Mouse (Mus musculus): ENCODE measurements around the gene Csnk2b. TPM values are rescaled to one million over a fixed set of nuclear protein-coding genes. Genes with fewer than 3 reads are reported as not detected.

Csnk2b gene
- polyA plus RNA-seq, 1 experiment from 2014 or later = 361 TPM

DNA sequence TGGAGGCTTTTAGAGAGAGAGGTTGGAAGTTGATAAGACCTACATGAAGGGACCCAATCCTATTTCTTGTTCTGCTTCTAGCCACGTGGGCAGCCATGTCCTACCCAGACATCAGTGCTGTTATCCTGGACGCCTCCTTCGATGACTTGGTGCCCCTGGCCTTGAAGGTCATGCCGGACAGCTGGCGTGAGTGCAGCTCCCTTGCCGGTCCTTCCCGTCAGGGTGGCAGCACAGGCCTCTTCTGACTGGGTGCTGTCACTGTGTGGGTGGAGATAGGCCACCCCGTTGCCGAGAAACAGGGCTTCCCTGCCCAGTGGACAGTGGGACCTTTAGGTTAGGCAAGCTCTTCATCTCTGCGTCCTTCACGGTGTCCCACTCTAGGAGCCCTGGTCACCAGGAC, 20.7 kb downstream of the Csnk2b start:
- Histone ChIP-seq H3K4me2 (ENCODE audit: low read depth, low read length) (no peak overlapping the region), H3K36me3 (ENCODE audit: control insufficient read depth, insufficient read depth, low read length) (peaks cover 66% of the 10 kb centered on the region), H3K9me3 (ENCODE audit: control insufficient read depth, low read length) (no peaks in the 10 kb centered on the region), H3K27ac (ENCODE audit: low read depth, low read length) (no peak overlapping the region), H3K4me1 (ENCODE audit: control insufficient read depth, insufficient read depth, low read length) (no peaks in the 10 kb centered on the region), H3K4me3 (ENCODE audit: low read depth, low read length) (no peak overlapping the region), H3K9ac (replicated peaks; ENCODE audit: low read depth, low read length) (no peak overlapping the region), H3K27me3 (ENCODE audit: control insufficient read depth, insufficient read depth, low read length) (no peaks in the 10 kb centered on the region)
- 92% methylated on average over 11 of the region's 11 CpGs for WGBS
- ATAC-seq (ENCODE audit: low read depth) = no peak

- Histone ChIP-seq H3K36me3 (ENCODE audit: control insufficient read depth, insufficient read depth, low read length) (peaks cover 71% of the 10 kb centered on the region), H3K4me2 (ENCODE audit: low read depth, low read length) (no peak overlapping the region), H3K9ac (replicated peaks; ENCODE audit: low read depth, low read length) (no peak overlapping the region), H3K9me3 (ENCODE audit: control insufficient read depth, low read length) (no peaks in the 10 kb centered on the region), H3K27me3 (ENCODE audit: control insufficient read depth, insufficient read depth, low read length) (no peaks in the 10 kb centered on the region), H3K4me3 (ENCODE audit: low read depth, low read length) (no peak overlapping the region), H3K4me1 (ENCODE audit: control insufficient read depth, insufficient read depth, low read length) (no peaks in the 10 kb centered on the region), H3K27ac (ENCODE audit: low read depth, low read length) (no peak overlapping the region)
- no peak for ATAC-seq (ENCODE audit: low read depth)
- 83% methylated on average over 10 of the region's 10 CpGs for WGBS
Observed at GRCm38 (mm10) chr17:35100196-35100765, 21.6 kb downstream of the Csnk2b start.

DNA sequence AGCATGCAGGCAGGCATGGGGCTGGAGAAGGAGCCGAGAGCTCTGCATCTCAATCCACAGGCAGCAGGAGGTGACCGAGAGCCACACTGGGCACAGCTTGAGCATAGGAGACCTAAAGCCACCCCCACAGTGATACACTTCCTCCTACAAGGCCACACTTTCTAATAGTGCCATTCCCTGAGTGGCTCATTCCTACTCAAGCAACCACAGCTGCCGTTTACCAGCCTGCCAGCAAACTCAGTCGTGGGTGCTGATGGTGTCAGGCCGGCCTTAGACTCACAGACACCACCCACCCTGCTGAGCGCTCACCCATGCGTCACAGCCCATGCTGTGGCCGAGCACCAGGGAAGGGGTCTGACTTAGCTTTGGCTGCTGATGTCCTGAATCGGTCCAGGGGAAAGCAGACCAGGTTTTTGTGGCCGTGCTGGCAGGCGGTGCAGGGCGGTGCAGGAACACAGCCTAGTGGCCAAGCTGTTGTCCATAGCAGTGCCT, 24.6 kb downstream of the Csnk2b start:
- Histone ChIP-seq H3K27me3 (ENCODE audit: control insufficient read depth, insufficient read depth, low read length) (no peaks in the 10 kb centered on the region), H3K9me3 (ENCODE audit: control insufficient read depth, low read length) (no peaks in the 10 kb centered on the region), H3K4me3 (ENCODE audit: low read depth, low read length) (no peak overlapping the region), H3K9ac (replicated peaks; ENCODE audit: low read depth, low read length) (no peak overlapping the region), H3K36me3 (ENCODE audit: control insufficient read depth, insufficient read depth, low read length) (peaks cover 65% of the 10 kb centered on the region), H3K27ac (ENCODE audit: low read depth, low read length) (no peak overlapping the region), H3K4me2 (ENCODE audit: low read depth, low read length) (no peak overlapping the region), H3K4me1 (ENCODE audit: control insufficient read depth, insufficient read depth, low read length) (no peaks in the 10 kb centered on the region)
- 90% methylated on average over 12 of the region's 12 CpGs for WGBS
- no peak for ATAC-seq (ENCODE audit: low read depth)

DNA sequence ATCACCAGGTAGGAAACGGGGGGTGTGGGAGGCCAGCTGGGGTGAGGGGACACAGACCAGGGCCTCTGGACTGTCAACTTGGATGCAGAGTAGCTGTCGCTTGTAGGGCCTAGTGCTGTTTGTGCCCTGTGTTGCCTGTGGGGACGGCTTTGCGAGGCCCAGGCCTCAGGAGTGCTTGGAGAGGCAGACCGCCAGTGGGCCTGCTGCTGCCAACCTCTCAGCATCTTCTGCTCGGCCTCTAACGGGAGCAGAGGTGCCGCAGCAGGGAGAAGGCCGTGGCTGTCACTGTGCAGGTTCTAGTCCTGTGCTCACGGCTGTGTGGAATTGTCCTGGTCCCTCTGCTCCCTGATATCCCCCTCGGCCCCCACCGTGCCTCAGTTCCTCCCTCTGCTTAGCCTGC, 25.3 kb downstream of the Csnk2b start:
- Histone ChIP-seq H3K9me3 (ENCODE audit: control insufficient read depth, low read length) (no peaks in the 10 kb centered on the region), H3K27me3 (ENCODE audit: control insufficient read depth, insufficient read depth, low read length) (no peaks in the 10 kb centered on the region), H3K4me3 (ENCODE audit: low read depth, low read length) (no peak overlapping the region), H3K27ac (ENCODE audit: low read depth, low read length) (no peak overlapping the region), H3K36me3 (ENCODE audit: control insufficient read depth, insufficient read depth, low read length) (peaks cover 61% of the 10 kb centered on the region), H3K4me2 (ENCODE audit: low read depth, low read length) (no peak overlapping the region), H3K4me1 (ENCODE audit: control insufficient read depth, insufficient read depth, low read length) (no peaks in the 10 kb centered on the region), H3K9ac (replicated peaks; ENCODE audit: low read depth, low read length) (no peak overlapping the region)
- ATAC-seq (ENCODE audit: low read depth) = no peak
- WGBS = 84% methylated on average over 12 of the region's 12 CpGs

- no peak for ATAC-seq (ENCODE audit: low read depth)
- H3K4me3 ChIP-seq (ENCODE audit: low read depth, low read length) = no peak overlapping the region
- no peaks in the 10 kb centered on the region for H3K9me3 ChIP-seq (ENCODE audit: control insufficient read depth, low read length)
- no peak overlapping the region for H3K4me2 ChIP-seq (ENCODE audit: low read depth, low read length)
- peaks cover 11% of the 10 kb centered on the region for H3K4me1 ChIP-seq (ENCODE audit: control insufficient read depth, insufficient read depth, low read length)
- no peak overlapping the region for H3K9ac ChIP-seq (replicated peaks; ENCODE audit: low read depth, low read length)
- WGBS = 90% methylated on average over 15 of the region's 15 CpGs
- no peaks in the 10 kb centered on the region for H3K27me3 ChIP-seq (ENCODE audit: control insufficient read depth, insufficient read depth, low read length)
- H3K27ac ChIP-seq (ENCODE audit: low read depth, low read length) = no peak overlapping the region
- peaks cover 44% of the 10 kb centered on the region for H3K36me3 ChIP-seq (ENCODE audit: control insufficient read depth, insufficient read depth, low read length)
Observed at GRCm38 (mm10) chr17:35094475-35095365, 27.1 kb downstream of the Csnk2b start.

DNA sequence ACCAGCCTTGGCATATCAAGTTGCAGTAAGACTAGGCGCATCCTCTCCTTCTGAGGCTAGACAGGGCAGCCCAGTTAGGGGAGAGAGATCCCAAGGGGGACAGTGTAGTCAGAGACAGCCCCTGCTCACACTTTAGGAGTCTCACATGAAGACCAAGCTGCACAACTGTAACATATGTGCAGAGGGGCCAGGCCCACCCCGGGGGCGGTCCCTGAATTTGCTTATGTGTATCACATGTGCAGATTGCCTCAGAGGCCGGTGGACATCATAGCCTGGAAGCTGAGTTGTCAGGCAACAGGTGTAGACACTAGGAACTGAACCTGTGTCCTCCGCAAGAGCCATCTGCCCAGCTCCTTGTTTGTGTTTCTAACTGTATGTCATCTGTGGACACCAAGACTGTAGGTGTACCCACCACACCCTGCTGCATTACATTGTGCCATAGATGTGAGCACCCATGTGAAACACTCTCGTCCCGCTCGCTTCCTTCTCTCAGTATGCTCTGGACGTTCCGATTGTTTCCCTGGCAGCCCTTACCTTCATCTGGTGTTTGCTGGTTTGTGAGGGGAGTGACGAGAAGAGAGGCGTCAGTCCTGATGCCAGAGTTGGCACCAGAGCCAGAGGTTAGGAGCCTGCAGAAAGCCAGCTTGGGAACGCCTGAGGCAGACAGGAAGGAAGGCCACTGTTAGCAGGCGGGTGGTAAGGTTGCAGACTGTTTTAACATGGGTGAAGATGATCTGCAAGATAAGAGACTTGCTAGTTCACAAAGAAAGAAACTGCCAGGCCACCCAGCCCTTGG, 29.3 kb downstream of the Csnk2b start:
- Histone ChIP-seq H3K9me3 (ENCODE audit: control insufficient read depth, low read length) (no peaks in the 10 kb centered on the region), H3K9ac (replicated peaks; ENCODE audit: low read depth, low read length) (no peak overlapping the region), H3K27ac (ENCODE audit: low read depth, low read length) (no peak overlapping the region), H3K4me2 (ENCODE audit: low read depth, low read length) (no peak overlapping the region), H3K4me1 (ENCODE audit: control insufficient read depth, insufficient read depth, low read length) (peaks cover 11% of the 10 kb centered on the region), H3K36me3 (ENCODE audit: control insufficient read depth, insufficient read depth, low read length) (peaks cover 24% of the 10 kb centered on the region), H3K27me3 (ENCODE audit: control insufficient read depth, insufficient read depth, low read length) (no peaks in the 10 kb centered on the region), H3K4me3 (ENCODE audit: low read depth, low read length) (no peak overlapping the region)
- no peak for ATAC-seq (ENCODE audit: low read depth)
- WGBS = 91% methylated on average over 14 of the region's 14 CpGs

- H3K4me3 ChIP-seq (ENCODE audit: low read depth, low read length) = peak overlapping the region; percentile 52
- no peak for ATAC-seq (ENCODE audit: low read depth)
- H3K4me1 ChIP-seq (ENCODE audit: control insufficient read depth, insufficient read depth, low read length) = peaks cover 11% of the 10 kb centered on the region
- peak overlapping the region; percentile 54 for H3K4me2 ChIP-seq (ENCODE audit: low read depth, low read length)
- no peaks in the 10 kb centered on the region for H3K9me3 ChIP-seq (ENCODE audit: control insufficient read depth, low read length)
- peak overlapping the region; percentile 97 for H3K27ac ChIP-seq (ENCODE audit: low read depth, low read length)
- H3K36me3 ChIP-seq (ENCODE audit: control insufficient read depth, insufficient read depth, low read length) = peaks cover 14% of the 10 kb centered on the region
- H3K27me3 ChIP-seq (ENCODE audit: control insufficient read depth, insufficient read depth, low read length) = no peaks in the 10 kb centered on the region
- WGBS = 54% methylated on average over 8 of the region's 8 CpGs
- H3K9ac ChIP-seq (replicated peaks; ENCODE audit: low read depth, low read length) = peak overlapping the region; percentile 81
Observed at GRCm38 (mm10) chr17:35090166-35090932, 31.5 kb downstream of the Csnk2b start.

DNA sequence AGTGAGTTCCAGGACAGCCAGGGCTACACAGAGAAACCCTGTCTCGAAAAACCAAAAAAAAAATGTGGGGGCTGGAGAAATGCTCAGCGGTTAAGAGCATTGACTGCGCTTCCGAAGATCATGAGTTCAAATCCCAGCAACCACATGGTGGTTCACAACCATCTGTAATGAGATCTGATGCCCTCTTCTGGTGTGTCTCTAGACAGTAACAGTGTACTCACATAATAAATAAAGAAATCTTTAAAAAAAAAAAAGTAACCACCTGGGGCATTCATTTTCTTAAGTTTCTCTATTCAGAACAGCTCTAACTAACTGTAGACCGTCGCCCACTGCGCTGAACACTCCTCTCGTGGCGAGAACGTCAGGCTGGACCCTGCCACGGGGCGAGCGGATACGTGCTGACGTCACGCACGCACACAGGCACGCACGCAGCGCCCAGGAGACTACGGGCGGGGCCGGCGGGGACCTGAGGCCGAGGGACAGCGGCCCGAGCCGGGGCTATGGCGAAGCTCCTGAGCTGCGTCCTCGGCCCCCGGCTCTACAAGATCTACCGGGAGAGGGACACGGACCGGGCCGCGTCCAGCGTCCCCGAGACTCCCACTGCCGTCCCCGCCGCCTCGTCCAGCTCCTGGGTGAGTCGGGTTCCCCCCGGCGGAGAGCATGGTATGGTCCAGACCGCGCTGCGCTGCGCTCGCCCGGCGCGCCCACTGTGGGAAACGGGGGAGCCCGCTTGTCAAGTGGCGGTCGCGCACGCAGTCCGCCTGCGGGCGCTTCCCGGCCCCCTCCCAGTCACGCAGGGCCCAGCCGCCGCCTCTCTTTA, 32.8 kb downstream of the Csnk2b start, which contains the start of gene Abhd16a:
Gene Abhd16a (plus strand): TSS at position 439 of the 820 bp plus-strand sequence.
- H3K4me3 ChIP-seq (ENCODE audit: low read depth, low read length) = peak within 1 kb of the TSS; percentile 52
- 4% methylated on average over 63 of the region's 67 CpGs for WGBS
- H3K9ac ChIP-seq (replicated peaks; ENCODE audit: low read depth, low read length) = peak within 1 kb of the TSS; percentile 81
- H3K4me2 ChIP-seq (ENCODE audit: low read depth, low read length) = peak within 1 kb of the TSS; percentile 54
- H3K36me3 ChIP-seq (ENCODE audit: control insufficient read depth, insufficient read depth, low read length) = peaks cover under 1% of the 10 kb centered on the region; the same call in 1 of the 2 replicates
- peak within 1 kb of the TSS; percentile 97 for H3K27ac ChIP-seq (ENCODE audit: low read depth, low read length)
- H3K9me3 ChIP-seq (ENCODE audit: control insufficient read depth, low read length) = no peaks in the 10 kb centered on the region
- H3K27me3 ChIP-seq (ENCODE audit: control insufficient read depth, insufficient read depth, low read length) = no peaks in the 10 kb centered on the region
- peaks cover 11% of the 10 kb centered on the region for H3K4me1 ChIP-seq (ENCODE audit: control insufficient read depth, insufficient read depth, low read length)
- ATAC-seq (ENCODE audit: low read depth) = peak; percentile 98
